Mouse (Mus musculus) forebrain, embryonic 14.5 days (tissue): Measurements from ENCODE around the gene Negr1. TPM values are rescaled to one million over a fixed set of nuclear protein-coding genes. Genes with fewer than 3 reads are reported as not detected.

Experiments
- ATAC-seq: fragments of 200-750 bp; cut with Nextera tagmentation; 2 replicates; pipeline ENCODE4 v1.8.0; 2017; ENCODE audit warnings: mild to moderate bottlenecking, moderate library complexity
- DNase-seq: peaks from one replicate; pipeline ENCODE4 v3.0.0-alpha.2; 2015; ENCODE audit warnings: low spot score
- H3K27ac ChIP-seq: fragments of 300-500 bp; sonication (generic); 2 replicates; pipeline ENCODE4 v1.5.1; 2014; ENCODE audit warnings: low read depth, mild to moderate bottlenecking, control low read depth, low read length, moderate library complexity
- H3K27me3 ChIP-seq: fragments of 300-500 bp; sonication (generic); replicated peaks from 2 replicates; pipeline ENCODE4 v1.6.1; 2014; ENCODE audit warnings: low read length, control low read depth, mixed read lengths; ENCODE audit not compliant: control insufficient read depth, insufficient read depth
- H3K36me3 ChIP-seq: fragments of 300-500 bp; sonication (generic); 2 replicates; pipeline ENCODE4 v1.6.1; 2014; ENCODE audit warnings: low read length, control low read depth; ENCODE audit not compliant: control insufficient read depth, insufficient read depth
- H3K4me1 ChIP-seq: fragments of 300-500 bp; sonication (generic); 2 replicates; pipeline ENCODE4 v1.6.1; 2014; ENCODE audit warnings: antibody characterized with exemption, low read length, control low read depth; ENCODE audit not compliant: control insufficient read depth, insufficient read depth
- H3K4me2 ChIP-seq: fragments of 300-500 bp; sonication (generic); 2 replicates; pipeline ENCODE4 v1.6.1; 2014; ENCODE audit warnings: mild to moderate bottlenecking, control low read depth, low read length
- H3K4me3 ChIP-seq: fragments of 300-500 bp; sonication (generic); 2 replicates; pipeline ENCODE4 v1.5.1; 2014; ENCODE audit warnings: low read depth, low read length, control low read depth
- H3K9ac ChIP-seq: fragments of 300-500 bp; sonication (generic); 2 replicates; pipeline ENCODE4 v1.6.1; 2014; ENCODE audit warnings: mild to moderate bottlenecking, low read length, control low read depth, moderate library complexity
- H3K9me3 ChIP-seq: fragments of 300-500 bp; sonication (generic); replicated peaks from 2 replicates; pipeline ENCODE4 v1.6.1; 2016; ENCODE audit warnings: low read length, control low read depth, mixed read lengths; ENCODE audit not compliant: control insufficient read depth
- WGBS: fragments of 180-500 bp; shearing (Covaris S2); extraction: QIAGEN DNeasy Blood & Tissue Kit; methylation state at CpG from one replicate; pipeline ENCODE4 v1.1.7; 2014; 5-methylcytosine and 5-hydroxymethylcytosine counted together
- polyA plus RNA-seq: library from polyadenylated mRNA; unstranded; fragments of >200 nt; fragmentation: Nextera tagmentation; extraction: Ambion mirVana; gene quantifications from 2 replicates; pipeline ENCODE4 v1.2.1, GENCODE M21; 2014

Negr1 gene
- polyA plus RNA-seq, 1 experiment from 2014 or later: 28.3 TPM

DNA sequence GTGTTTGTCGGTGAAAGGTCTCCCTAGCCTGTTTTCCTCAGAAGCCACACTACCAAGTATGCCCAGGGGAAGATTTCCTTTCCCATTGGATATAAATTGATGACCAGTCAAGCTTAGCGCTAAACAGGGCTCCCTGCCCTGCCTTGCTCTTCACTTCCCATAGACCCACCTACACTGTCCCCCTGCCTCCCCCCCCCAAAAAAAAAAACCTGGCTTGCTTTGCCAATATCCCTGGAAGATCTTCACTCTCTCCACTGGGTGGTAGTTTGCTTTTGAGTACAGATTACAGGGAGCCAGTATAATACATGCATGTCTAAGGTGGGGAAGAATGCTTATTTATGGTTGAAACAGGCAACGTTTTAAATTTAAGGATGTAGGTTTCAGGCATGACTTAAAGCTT is 1.8 kb downstream of the Negr1 start:
- Histone ChIP-seq H3K27me3 (no peaks in the 10 kb centered on the region), H3K9me3 (no peaks in the 10 kb centered on the region), H3K4me3 (peak overlapping the region; percentile 68), H3K36me3 (no peaks in the 10 kb centered on the region), H3K9ac (peak overlapping the region; percentile 79), H3K27ac (no peak overlapping the region), H3K4me1 (peaks cover 7% of the 10 kb centered on the region; the same call in 1 of the 2 replicates), H3K4me2 (peak overlapping the region; percentile 90)
- 14% methylated on average over 3 of the region's 3 CpGs for WGBS
- DNase-seq (peak; percentile 62), ATAC-seq (no peak)

DNA sequence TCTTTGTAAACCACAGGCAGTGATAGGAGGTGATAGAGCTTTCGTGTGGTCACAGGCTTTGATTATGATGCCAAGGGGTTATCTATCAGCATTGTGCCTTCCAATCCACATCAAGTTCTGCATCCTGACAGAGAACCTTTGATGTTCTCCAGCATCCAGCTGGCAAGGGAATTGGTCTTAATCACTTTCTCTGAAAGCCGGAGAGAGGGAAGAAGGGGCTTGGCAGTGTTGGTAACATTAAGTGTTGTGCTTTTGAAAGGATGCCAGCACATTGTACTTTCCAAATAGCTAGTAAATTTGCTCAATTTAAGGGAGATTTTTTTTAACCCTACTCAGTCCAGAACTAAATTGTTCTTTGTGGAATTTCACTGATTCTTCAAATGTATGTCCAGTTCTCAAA is 11.9 kb downstream of the Negr1 start:
- Histone ChIP-seq H3K4me2 (no peak overlapping the region), H3K9me3 (no peaks in the 10 kb centered on the region), H3K4me1 (no peaks in the 10 kb centered on the region), H3K27ac (no peak overlapping the region), H3K9ac (no peak overlapping the region), H3K36me3 (no peaks in the 10 kb centered on the region), H3K4me3 (no peak overlapping the region), H3K27me3 (no peaks in the 10 kb centered on the region)
- 22% methylated on average over 2 of the region's 2 CpGs for WGBS
- ATAC-seq (no peak), DNase-seq (peak; percentile 70)

DNA sequence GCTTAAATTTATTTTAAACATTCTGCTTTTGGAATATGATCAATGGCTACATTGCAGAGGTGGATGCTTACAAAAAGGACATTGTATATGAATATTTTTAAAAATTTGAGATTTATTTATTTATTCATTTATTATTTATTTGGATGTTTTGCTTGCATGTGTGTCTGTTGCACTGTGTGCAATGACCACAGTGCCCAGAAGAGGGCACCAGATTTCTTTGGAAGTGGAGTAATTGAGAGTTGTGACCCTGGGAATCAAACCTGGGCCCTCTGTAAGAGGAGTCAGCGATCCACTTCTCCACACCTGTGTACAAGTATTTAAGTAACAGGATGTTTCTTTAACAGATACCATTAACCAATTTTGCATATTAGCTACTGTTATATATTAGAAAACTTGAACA is 14.7 kb downstream of the Negr1 start:
- ATAC-seq (no peak), DNase-seq (no peak)
- H3K9me3 ChIP-seq: no peaks in the 10 kb centered on the region
- no peaks in the 10 kb centered on the region for H3K27me3 ChIP-seq
- no peak overlapping the region for H3K9ac ChIP-seq
- H3K4me3 ChIP-seq: no peak overlapping the region
- H3K36me3 ChIP-seq: no peaks in the 10 kb centered on the region
- no peaks in the 10 kb centered on the region for H3K4me1 ChIP-seq
- H3K4me2 ChIP-seq: no peak overlapping the region
- H3K27ac ChIP-seq: no peak overlapping the region
- WGBS: 100% methylated on average over 1 of the region's 1 CpGs

DNA sequence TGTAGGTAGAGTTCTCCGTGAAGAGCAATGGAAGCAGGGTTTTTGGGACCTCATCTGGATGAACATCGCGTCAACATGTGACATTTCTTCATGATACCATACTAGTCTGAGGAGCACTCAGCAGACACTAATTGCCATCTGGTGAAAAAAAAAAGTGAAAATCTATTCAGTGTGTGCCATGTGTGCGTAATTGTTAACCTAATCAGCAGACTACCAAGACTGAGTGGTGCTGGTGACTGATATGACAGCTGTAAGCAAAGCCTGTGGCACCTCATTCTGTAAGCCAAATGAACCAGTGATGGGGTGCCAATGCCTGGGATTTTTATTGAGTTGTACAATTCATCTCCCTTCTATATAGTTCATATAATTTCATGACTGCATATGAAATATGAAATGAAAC is 29.0 kb downstream of the Negr1 start:
- Histone ChIP-seq H3K27me3 (no peaks in the 10 kb centered on the region), H3K9ac (no peak overlapping the region), H3K9me3 (no peaks in the 10 kb centered on the region), H3K4me3 (no peak overlapping the region), H3K4me2 (no peak overlapping the region), H3K27ac (no peak overlapping the region), H3K36me3 (no peaks in the 10 kb centered on the region), H3K4me1 (peaks cover 4% of the 10 kb centered on the region; the same call in 1 of the 2 replicates)
- WGBS: 64% methylated on average over 4 of the region's 4 CpGs
- DNase-seq: peak; percentile 81
- ATAC-seq: peak; percentile 78

DNA sequence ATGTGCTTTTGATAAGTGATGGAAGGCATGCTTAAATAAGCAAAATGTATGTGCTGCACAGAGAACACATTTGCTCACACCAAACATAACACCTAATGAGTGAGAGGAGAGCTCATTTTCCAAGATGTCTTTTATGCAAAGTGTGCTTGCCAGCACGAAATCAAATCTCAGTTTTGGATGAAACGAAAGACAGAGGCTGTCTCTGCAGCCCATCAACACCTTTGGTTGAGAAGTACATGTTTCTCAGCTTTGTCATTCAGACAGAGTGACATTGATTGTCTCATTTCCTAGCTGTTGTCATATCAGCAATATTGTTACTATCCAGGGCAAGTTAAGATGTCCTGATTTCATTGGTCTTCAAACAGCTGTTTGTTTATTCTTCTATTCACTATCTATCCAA is 29.5 kb downstream of the Negr1 start:
- 56% methylated on average over 2 of the region's 2 CpGs for WGBS
- peaks cover 4% of the 10 kb centered on the region; the same call in 1 of the 2 replicates for H3K4me1 ChIP-seq
- no peak overlapping the region for H3K4me3 ChIP-seq
- DNase-seq: peak; percentile 61
- H3K9ac ChIP-seq: no peak overlapping the region
- H3K36me3 ChIP-seq: no peaks in the 10 kb centered on the region
- no peaks in the 10 kb centered on the region for H3K27me3 ChIP-seq
- H3K9me3 ChIP-seq: no peaks in the 10 kb centered on the region
- no peak overlapping the region for H3K4me2 ChIP-seq
- ATAC-seq: peak; percentile 82
- no peak overlapping the region for H3K27ac ChIP-seq

DNA sequence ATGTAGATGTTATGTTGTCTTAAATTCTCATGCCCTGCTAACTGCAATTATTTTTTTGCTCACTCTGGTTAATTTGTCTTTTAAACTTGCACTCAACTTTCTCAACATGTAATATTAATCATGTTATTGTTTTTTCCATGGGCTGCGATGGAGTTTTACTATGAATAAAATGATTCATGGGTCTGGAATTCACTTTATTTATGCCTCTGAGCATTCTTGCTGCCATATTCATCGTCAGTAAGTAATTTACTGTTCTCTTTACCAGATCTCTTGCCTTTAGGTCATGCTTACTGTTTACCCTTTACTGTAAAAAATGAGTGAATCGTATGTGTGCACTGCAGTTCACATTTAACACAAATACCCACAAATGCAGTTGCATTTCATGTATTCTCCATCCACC is 45.3 kb downstream of the Negr1 start:
- 84% methylated on average over 3 of the region's 3 CpGs for WGBS

DNA sequence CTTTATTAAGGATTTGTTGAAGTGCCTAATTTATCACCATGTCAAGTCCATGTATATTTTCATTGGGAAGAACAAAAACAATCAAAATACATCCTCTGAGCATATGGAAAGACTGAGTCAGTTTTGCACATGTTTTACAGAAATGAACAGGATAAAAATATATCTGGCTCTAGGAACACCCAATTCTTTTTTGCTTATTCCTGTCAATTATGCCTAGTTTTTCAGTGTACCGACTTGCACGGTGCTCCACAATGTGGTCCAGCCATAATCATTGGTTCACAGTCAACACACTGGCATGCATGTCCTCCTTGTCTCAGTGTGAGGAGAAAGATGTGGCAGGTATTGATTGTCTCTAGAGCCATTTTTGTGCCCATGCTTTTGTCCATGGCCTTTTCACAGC is 58.3 kb downstream of the Negr1 start:
- no peak for ATAC-seq
- H3K9me3 ChIP-seq: no peaks in the 10 kb centered on the region
- H3K4me2 ChIP-seq: no peak overlapping the region
- H3K27me3 ChIP-seq: no peaks in the 10 kb centered on the region
- H3K36me3 ChIP-seq: no peaks in the 10 kb centered on the region
- H3K27ac ChIP-seq: no peak overlapping the region
- no peaks in the 10 kb centered on the region for H3K4me1 ChIP-seq
- H3K4me3 ChIP-seq: no peak overlapping the region
- no peak for DNase-seq
- 96% methylated on average over 2 of the region's 2 CpGs for WGBS
- H3K9ac ChIP-seq: no peak overlapping the region

More for the DNA sequence above, 45.3 kb downstream of the Negr1 start:
- ATAC-seq (no peak), DNase-seq (no peak)
- Histone ChIP-seq H3K9ac (no peak overlapping the region), H3K27ac (no peak overlapping the region), H3K36me3 (no peaks in the 10 kb centered on the region), H3K4me2 (no peak overlapping the region), H3K9me3 (no peaks in the 10 kb centered on the region), H3K4me1 (no peaks in the 10 kb centered on the region), H3K27me3 (no peaks in the 10 kb centered on the region), H3K4me3 (no peak overlapping the region)

DNA sequence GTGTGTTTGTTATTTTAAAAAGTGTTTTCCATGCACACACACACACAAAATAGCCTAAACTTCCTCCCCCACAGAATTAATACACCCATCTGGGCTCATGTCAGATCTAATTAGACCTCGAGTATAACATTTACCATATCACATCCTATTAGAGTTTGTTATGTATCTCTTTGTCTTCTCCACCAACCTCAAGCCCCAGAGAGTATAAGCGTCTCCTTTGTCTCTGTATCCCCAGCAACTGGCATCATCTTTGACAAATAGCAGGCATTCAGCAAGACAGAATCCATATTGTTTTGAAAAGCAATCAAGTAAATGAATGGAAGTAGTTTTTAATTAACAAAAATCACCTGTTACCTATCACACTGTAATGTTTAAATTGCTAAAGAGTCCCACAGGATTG is 67.0 kb downstream of the Negr1 start:
- Histone ChIP-seq H3K9me3 (no peaks in the 10 kb centered on the region), H3K36me3 (no peaks in the 10 kb centered on the region), H3K27ac (no peak overlapping the region), H3K4me2 (no peak overlapping the region), H3K4me1 (0 out of 2 replicates have a peak, but pooled peaks cover 6% of the 10 kb centered on the region), H3K4me3 (no peak overlapping the region), H3K9ac (no peak overlapping the region), H3K27me3 (no peaks in the 10 kb centered on the region)
- no peak for DNase-seq
- no peak; the same call in 1 of the 2 replicates for ATAC-seq
- 23% methylated on average over 2 of the region's 2 CpGs for whole genome bisulfite sequencing

DNA sequence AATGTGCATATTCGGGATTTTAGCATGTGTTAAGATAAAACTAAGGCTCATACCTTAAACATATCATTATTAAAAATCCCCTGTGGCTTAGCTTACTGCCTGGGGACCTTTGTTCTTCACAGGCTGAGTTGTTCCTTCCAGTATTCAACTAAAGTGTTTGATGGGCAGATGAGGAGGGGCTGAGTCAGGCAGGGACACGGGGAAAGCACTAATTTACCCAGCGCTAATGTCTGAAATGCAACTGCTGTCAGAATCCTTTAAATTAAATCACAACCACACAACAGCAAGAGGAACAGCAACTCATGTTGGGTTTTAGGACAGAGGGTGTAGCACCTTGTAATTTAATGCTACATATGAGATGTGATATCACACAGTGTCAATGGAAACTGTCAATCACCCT is 71.3 kb downstream of the Negr1 start:
- Histone ChIP-seq H3K27me3 (no peaks in the 10 kb centered on the region), H3K4me3 (no peak overlapping the region), H3K4me2 (no peak overlapping the region), H3K4me1 (0 out of 2 replicates have a peak, but pooled peaks cover 6% of the 10 kb centered on the region), H3K9me3 (no peaks in the 10 kb centered on the region), H3K27ac (no peak overlapping the region), H3K9ac (no peak overlapping the region), H3K36me3 (no peaks in the 10 kb centered on the region)
- WGBS: 9% methylated on average over 3 of the region's 3 CpGs
- DNase-seq: peak; percentile 58
- ATAC-seq: peak; percentile 80
